Mouse (Mus musculus): ENCODE results near the gene Vash2.
"Not testable (repeated sequence)": the region's sequence is repeated elsewhere in the genome, so short reads cannot be mapped to it uniquely, and the experiment has no call there.

DNA sequence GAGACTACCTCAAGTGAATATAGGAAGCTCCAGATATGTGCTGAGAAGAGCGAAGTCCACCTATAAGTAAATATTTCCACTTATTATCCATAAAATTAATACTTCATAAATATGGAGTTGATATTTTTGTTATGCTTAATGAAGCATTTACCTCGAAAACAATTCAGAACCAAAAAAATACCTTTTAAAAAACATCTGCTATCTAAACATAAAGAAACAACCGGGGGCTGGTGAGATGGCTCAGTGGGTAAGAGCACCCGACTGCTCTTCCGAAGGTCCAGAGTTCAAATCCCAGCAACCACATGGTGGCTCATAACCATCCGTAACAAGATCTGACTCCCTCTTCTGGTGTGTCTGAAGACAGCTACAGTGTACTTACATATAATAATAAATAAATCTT, 44.7 kb upstream of the Vash2 start:
- TF ChIP-seq CTCF (conservative IDR thresholded peaks at IDR 0.05; ENCODE audit: low read length); NANOG (IDR thresholded peaks at IDR 0.05; ENCODE audit: borderline replicate concordance, low read length): not testable (repeated sequence)

Data from E14TG2a.4 (cell line).